In genomic region chr5:148267446-148267845, GRCm38 (mm10) we compare ENCODE assay signal across 20 mouse cellular contexts.
DNase-seq lines count a peak whose midpoint lies in the region; ATAC-seq and TF ChIP-seq lines count a peak whose summit lies in the region.
"Had no signal": no experiment of that assay in that cellular context is flagged by ENCODE, and none has a peak within 500 bp of the region (broad histone marks: within the 10 kb centered on the region; RNA-seq: fewer than 3 reads in every experiment).

No protein-coding gene starts in this region.

- 45% methylated on average over 4 of the region's 4 CpGs for WGBS in heart, postnatal 0 days

- DNase-seq in embryo, embryonic 10.5 days (ENCODE audit: low spot score), result peak; percentile 21
- DNase-seq in embryo, embryonic 11 days, result no peak
- DNase-seq in thymus, postnatal 4 days, result peak; percentile 46
- no peak for DNase-seq in thymus, postnatal 0 days (ENCODE audit: low spot score)
- DNase-seq in heart, postnatal 0 days (ENCODE audit: low spot score), result peak; percentile 76
- no peak for DNase-seq in adrenal gland, postnatal 10 days
- no peak for DNase-seq in adrenal gland, adult 8-10 months
- DNase-seq: adrenal gland, postnatal 14 days; cerebellum, postnatal 10 days; gastrocnemius, postnatal 36 days; kidney, adult 2 months; kidney, postnatal 10 days; left cerebral cortex, postnatal 4 days; liver had no signal

- H3K9ac ChIP-seq in heart, postnatal 0 days (replicated peaks; ENCODE audit: low read depth, low read length), result no peak overlapping the region
- H3K9ac ChIP-seq: embryonic facial prominence, embryonic 15.5 days; stomach, embryonic 15.5 days had no signal

- H3K9me3 ChIP-seq in heart, postnatal 0 days (replicated peaks; ENCODE audit: control insufficient read depth, low read length), result no peaks in the 10 kb centered on the region
- H3K9me3 ChIP-seq: embryonic facial prominence, embryonic 15.5 days; midbrain, embryonic 10.5 days; stomach, embryonic 15.5 days had no signal

- H3K27me3 ChIP-seq in heart, postnatal 0 days (ENCODE audit: control insufficient read depth, insufficient read depth, low read length), result no peaks in the 10 kb centered on the region
- H3K27me3 ChIP-seq: stomach, embryonic 15.5 days had no signal

- peak overlapping the region; percentile 93 for H3K27ac ChIP-seq in heart, postnatal 0 days (ENCODE audit: low read depth)
- H3K27ac ChIP-seq: embryonic facial prominence, embryonic 15.5 days; hindbrain, embryonic 10.5 days; macrophage; midbrain, embryonic 10.5 days; stomach, embryonic 15.5 days had no signal

- TF ChIP-seq EP300 in heart, postnatal 0 days (IDR thresholded peaks at IDR 0.05; ENCODE audit: low read depth), result no peak

- ATAC-seq in heart, postnatal 0 days (ENCODE audit: insufficient read depth, low read depth), result peak; percentile 32; the same call in 1 of the 2 replicates
- ATAC-seq: forebrain, embryonic 16.5 days had no signal

- no peak for TF ChIP-seq CTCF in heart, postnatal 0 days (IDR thresholded peaks at IDR 0.05; ENCODE audit: low read depth)

- no peaks in the 10 kb centered on the region for H3K36me3 ChIP-seq in heart, postnatal 0 days (replicated peaks; ENCODE audit: control insufficient read depth, insufficient read depth, low read length)
- H3K36me3 ChIP-seq: embryonic facial prominence, embryonic 15.5 days; hindbrain, embryonic 10.5 days; midbrain, embryonic 10.5 days; stomach, embryonic 15.5 days had no signal

- peaks cover 24% of the 10 kb centered on the region for H3K4me1 ChIP-seq in heart, postnatal 0 days (ENCODE audit: control insufficient read depth, insufficient read depth)

- peak overlapping the region; percentile 76 for H3K4me2 ChIP-seq in heart, postnatal 0 days (ENCODE audit: low read depth, low read length)
- H3K4me2 ChIP-seq: embryonic facial prominence, embryonic 15.5 days; stomach, embryonic 15.5 days had no signal

- H3K4me3 ChIP-seq in heart, postnatal 0 days (ENCODE audit: low read depth, low read length), result peak overlapping the region; percentile 63; the same call in 1 of the 2 replicates
- H3K4me3 ChIP-seq: embryonic facial prominence, embryonic 15.5 days; hindbrain, embryonic 10.5 days; midbrain, embryonic 10.5 days; stomach, embryonic 15.5 days had no signal

Comparison
In these comparisons a context has a peak if more than half of its experiments do, and no peak if none do; other contexts are left out.
1. DNase-seq: peak in embryo, embryonic 10.5 days (single experiment), thymus, postnatal 4 days (single experiment) and heart, postnatal 0 days (single experiment); none in embryo, embryonic 11 days (single experiment), thymus, postnatal 0 days (single experiment), adrenal gland, postnatal 10 days (single experiment) and adrenal gland, adult 8-10 months (single experiment).